In the genomic region with DNA sequence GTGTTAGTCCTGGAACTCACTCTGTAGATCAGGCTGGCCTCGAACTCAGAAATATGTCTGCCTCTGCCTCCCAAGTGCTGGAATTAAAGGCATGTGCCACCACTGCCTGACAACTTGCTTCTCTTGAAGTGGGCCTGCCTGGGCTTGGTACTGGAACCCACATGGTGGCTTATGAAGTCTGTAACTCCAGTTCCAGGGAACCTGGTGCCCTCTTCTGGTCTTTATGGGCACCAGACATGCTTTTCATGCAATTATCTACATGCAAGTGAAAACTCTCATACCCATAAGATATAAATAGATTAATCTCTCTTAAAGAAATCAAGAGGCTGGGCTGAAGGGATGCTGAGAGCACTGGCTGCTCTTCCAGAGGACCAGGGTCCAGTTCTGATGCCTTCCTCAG, we compare ENCODE assay signal across 20 mouse cellular contexts. TPM values are rescaled to one million over a fixed set of nuclear protein-coding genes. Genes with fewer than 3 reads are reported as not detected.
A peak's percentile ranks its signal among the peaks of the same experiment; 100 is the strongest.
DNase-seq lines count a peak whose midpoint lies in the region; ATAC-seq and TF ChIP-seq lines count a peak whose summit lies in the region.
"Had no signal": no experiment of that assay in that cellular context is flagged by ENCODE, and none has a peak within 500 bp of the region (broad histone marks: within the 10 kb centered on the region; RNA-seq: fewer than 3 reads in every experiment).

No protein-coding gene starts in this region.

- H3K27me3 ChIP-seq in forebrain, embryonic 10.5 days (ENCODE audit: poor library complexity, severe bottlenecking) = peaks cover 90% of the 10 kb centered on the region
- no peaks in the 10 kb centered on the region for H3K27me3 ChIP-seq in forebrain, embryonic 16.5 days (replicated peaks; ENCODE audit: control insufficient read depth, insufficient read depth, low read length)
- H3K27me3 ChIP-seq in liver, postnatal 0 days (ENCODE audit: insufficient read depth, low read length) = peaks cover 46% of the 10 kb centered on the region
- peaks cover 5% of the 10 kb centered on the region; the same call in 1 of the 2 replicates for H3K27me3 ChIP-seq in stomach, postnatal 0 days (ENCODE audit: control insufficient read depth, insufficient read depth, low read length)

- TF ChIP-seq EP300 in liver, postnatal 0 days (IDR thresholded peaks at IDR 0.05; ENCODE audit: low read depth) = no peak
- TF ChIP-seq EP300 in stomach, postnatal 0 days (optimal IDR thresholded peaks at IDR 0.05) = no peak

- peak overlapping the region; percentile 86 for H3K27ac ChIP-seq in forebrain, embryonic 10.5 days
- H3K27ac ChIP-seq in forebrain, embryonic 16.5 days (ENCODE audit: low read length) = no peak overlapping the region
- H3K27ac ChIP-seq in liver, postnatal 0 days (ENCODE audit: low read depth) = no peak overlapping the region
- H3K27ac ChIP-seq in cortical plate, adult 2 months (ENCODE audit: insufficient read depth, low read length) = no peak overlapping the region
- no peak overlapping the region for H3K27ac ChIP-seq in stomach, postnatal 0 days (replicated peaks)
- H3K27ac ChIP-seq: heart, embryonic 10.5 days; liver, embryonic 13.5 days had no signal

- H3K36me3 ChIP-seq in forebrain, embryonic 10.5 days (replicated peaks) = no peaks in the 10 kb centered on the region
- no peaks in the 10 kb centered on the region for H3K36me3 ChIP-seq in forebrain, embryonic 16.5 days (ENCODE audit: control insufficient read depth, insufficient read depth)
- no peaks in the 10 kb centered on the region for H3K36me3 ChIP-seq in liver, postnatal 0 days (replicated peaks; ENCODE audit: insufficient read depth, low read length)
- H3K36me3 ChIP-seq in stomach, postnatal 0 days (ENCODE audit: control insufficient read depth, insufficient read depth, low read length) = no peaks in the 10 kb centered on the region
- H3K36me3 ChIP-seq: heart, embryonic 10.5 days; liver, embryonic 13.5 days had no signal

- no peak for ATAC-seq in forebrain, embryonic 16.5 days
- no peak for ATAC-seq in liver, postnatal 0 days
- ATAC-seq in stomach, postnatal 0 days (ENCODE audit: low FRiP score, low TSS enrichment) = no peak
- no peak for ATAC-seq in CD4-positive, CD25-positive, alpha-beta regulatory T cell, adult 4 months
- ATAC-seq: inflammation-experienced regulatory T-cells, adult 6 months had no signal

- H3K9ac ChIP-seq in forebrain, embryonic 16.5 days (replicated peaks; ENCODE audit: low read depth, low read length) = no peak overlapping the region
- H3K9ac ChIP-seq in liver, postnatal 0 days (replicated peaks) = no peak overlapping the region
- H3K9ac ChIP-seq in stomach, postnatal 0 days (ENCODE audit: low read length) = no peak overlapping the region
- H3K9ac ChIP-seq: liver, embryonic 13.5 days had no signal

- TF ChIP-seq POLR2A in cortical plate, adult 2 months (IDR thresholded peaks at IDR 0.05; ENCODE audit: extremely low read depth, insufficient read depth, low read length) = no peak

- H3K4me2 ChIP-seq in forebrain, embryonic 16.5 days (ENCODE audit: low read length) = no peak overlapping the region
- no peak overlapping the region for H3K4me2 ChIP-seq in liver, postnatal 0 days (ENCODE audit: low read depth, low read length)
- H3K4me2 ChIP-seq in stomach, postnatal 0 days (replicated peaks; ENCODE audit: low read depth) = no peak overlapping the region
- H3K4me2 ChIP-seq: liver, embryonic 13.5 days had no signal

- H3K4me1 ChIP-seq in forebrain, embryonic 10.5 days = peaks cover 56% of the 10 kb centered on the region
- H3K4me1 ChIP-seq in forebrain, embryonic 16.5 days (replicated peaks; ENCODE audit: control insufficient read depth, insufficient read depth, low read length) = peaks cover 11% of the 10 kb centered on the region; the same call in 1 of the 2 replicates
- H3K4me1 ChIP-seq in liver, postnatal 0 days (ENCODE audit: insufficient read depth) = no peaks in the 10 kb centered on the region
- H3K4me1 ChIP-seq in cortical plate, adult 2 months (ENCODE audit: control insufficient read depth, insufficient read depth, low read length) = no peaks in the 10 kb centered on the region
- H3K4me1 ChIP-seq in stomach, postnatal 0 days (replicated peaks; ENCODE audit: control insufficient read depth, insufficient read depth) = no peaks in the 10 kb centered on the region
- H3K4me1 ChIP-seq: liver, embryonic 13.5 days had no signal

- no peak for DNase-seq in forebrain, embryonic 10.5 days (ENCODE audit: extremely low spot score, low spot score)
- no peak for DNase-seq in liver, postnatal 0 days
- DNase-seq in liver = no peak
- DNase-seq in stomach, postnatal 0 days (ENCODE audit: low spot score) = no peak
- no peak for DNase-seq in heart, adult 8-10 months (ENCODE audit: low spot score)
- DNase-seq: cerebellum, adult 8-10 months; gastrocnemius, postnatal 14 days; left cerebral cortex, postnatal 4 days; liver, embryonic 13.5 days; lung, postnatal 10 days; right cerebral cortex, adult 18-20 months; thymus, postnatal 14 days had no signal

- H3K4me3 ChIP-seq in forebrain, embryonic 10.5 days = peak overlapping the region; percentile 37; the same call in 1 of the 2 replicates
- H3K4me3 ChIP-seq in forebrain, embryonic 16.5 days (replicated peaks; ENCODE audit: low read length) = no peak overlapping the region
- no peak overlapping the region for H3K4me3 ChIP-seq in liver, postnatal 0 days (ENCODE audit: low read depth, low read length)
- H3K4me3 ChIP-seq in cortical plate, adult 2 months (ENCODE audit: insufficient read depth, low read length) = no peak overlapping the region
- no peak overlapping the region for H3K4me3 ChIP-seq in stomach, postnatal 0 days (ENCODE audit: low read depth, low read length)
- H3K4me3 ChIP-seq: heart, embryonic 10.5 days; liver, embryonic 13.5 days; myocyte had no signal

- no peaks in the 10 kb centered on the region for H3K9me3 ChIP-seq in forebrain, embryonic 10.5 days
- no peaks in the 10 kb centered on the region for H3K9me3 ChIP-seq in forebrain, embryonic 16.5 days (ENCODE audit: control insufficient read depth, low read length)
- no peaks in the 10 kb centered on the region for H3K9me3 ChIP-seq in liver, postnatal 0 days (ENCODE audit: low read length)
- H3K9me3 ChIP-seq in stomach, postnatal 0 days (ENCODE audit: control insufficient read depth, low read length) = no peaks in the 10 kb centered on the region
- H3K9me3 ChIP-seq: heart, embryonic 10.5 days; liver, embryonic 13.5 days had no signal

- 0 out of 2 replicates have a peak, but pooled peaks have one; percentile 7 for TF ChIP-seq CTCF in liver, postnatal 0 days (IDR thresholded peaks at IDR 0.05; ENCODE audit: low read depth)
- peak; percentile 38; the same call in 1 of the 2 replicates for TF ChIP-seq CTCF in cortical plate, adult 2 months (IDR thresholded peaks at IDR 0.05; ENCODE audit: extremely low read depth, insufficient read depth, low read length)
- peak; percentile 36 for TF ChIP-seq CTCF in stomach, postnatal 0 days (IDR thresholded peaks at IDR 0.05; ENCODE audit: low read depth)

- WGBS in forebrain, embryonic 10.5 days = 75% methylated on average over 1 of the region's 1 CpGs
- 38% methylated on average over 1 of the region's 1 CpGs for WGBS in forebrain, embryonic 16.5 days
- 71% methylated on average over 1 of the region's 1 CpGs for WGBS in liver, postnatal 0 days (ENCODE audit: insufficient replicate concordance)
- WGBS in stomach, postnatal 0 days = 63% methylated on average over 1 of the region's 1 CpGs

RNA-seq across cellular contexts. Expression of gene Rhcg, which starts 58.8 kb away (rescaled TPM):
- 2.4 and 3.3 TPM in 2 replicates for polyA plus RNA-seq in forebrain, embryonic 10.5 days (2016; fragmentation: Nextera tagmentation; extraction: Ambion mirVana)
- 2.5 and 5.1 TPM in 2 replicates for polyA plus RNA-seq in forebrain, embryonic 16.5 days (2015; fragmentation: Nextera tagmentation; extraction: Ambion mirVana)
- 0.20 TPM in 1 of 2 replicates, not detected in the other for polyA plus RNA-seq in liver, postnatal 0 days (2015; fragmentation: Nextera tagmentation; extraction: Ambion mirVana)
- 0.38 and 0.59 TPM in 2 replicates for polyA plus RNA-seq in cortical plate, adult 2 months (2012; rRNA removed)
- polyA plus RNA-seq in stomach, postnatal 0 days (2015; fragmentation: Nextera tagmentation; extraction: Ambion mirVana) = 0.08 TPM in 1 of 2 replicates, not detected in the other
- total RNA-seq in heart, adult 8-10 months (2022) = not detected
- polyA plus RNA-seq in CD4-positive, CD25-positive, alpha-beta regulatory T cell, adult 4 months (2017; shearing (Covaris generic)) = not detected
- total RNA-seq: gastrocnemius, postnatal 14 days; hematopoietic stem cell, adult 5-6 weeks; neutrophil, adult 5-6 weeks had no signal
- polyA plus RNA-seq: heart, embryonic 10.5 days; inflammation-experienced regulatory T-cells, adult 6 months; myocyte had no signal
